Mouse (Mus musculus) lung, embryonic 16.5 days (tissue): ENCODE measurements around the gene Lmna. TPM values are rescaled to one million over a fixed set of nuclear protein-coding genes. Genes with fewer than 3 reads are reported as not detected.

Experiments
- ATAC-seq: fragments of 200-750 bp; cut with Nextera tagmentation; 2 replicates; pipeline ENCODE4 v1.8.0; 2017; ENCODE audit warnings: low read depth, mild to moderate bottlenecking, moderate library complexity
- H3K27ac ChIP-seq: fragments of 300-500 bp; sonication (generic); 2 replicates; pipeline ENCODE4 v1.5.1; 2014; ENCODE audit warnings: mild to moderate bottlenecking, control low read depth, low read length
- H3K27me3 ChIP-seq: fragments of 300-500 bp; sonication (generic); 2 replicates; pipeline ENCODE4 v1.6.1; 2014; ENCODE audit warnings: low read depth, low read length, mixed read lengths; ENCODE audit not compliant: control insufficient read depth, insufficient read depth
- H3K36me3 ChIP-seq: fragments of 300-500 bp; sonication (generic); 2 replicates; pipeline ENCODE4 v1.6.1; 2014; ENCODE audit warnings: low read length; ENCODE audit not compliant: control insufficient read depth, insufficient read depth
- H3K4me1 ChIP-seq: fragments of 300-500 bp; sonication (generic); replicated peaks from 2 replicates; pipeline ENCODE4 v1.6.1; 2014; ENCODE audit warnings: low read length, mixed read lengths; ENCODE audit not compliant: control insufficient read depth, insufficient read depth
- H3K4me2 ChIP-seq: fragments of 300-500 bp; sonication (generic); 2 replicates; pipeline ENCODE4 v1.6.1; 2014; ENCODE audit warnings: low read depth, low read length, control low read depth
- H3K4me3 ChIP-seq: fragments of 300-500 bp; sonication (generic); 2 replicates; pipeline ENCODE4 v1.5.1; 2014; ENCODE audit warnings: mild to moderate bottlenecking, low read length, control low read depth
- H3K9ac ChIP-seq: fragments of 300-500 bp; sonication (generic); 2 replicates; pipeline ENCODE4 v1.6.1; 2014; ENCODE audit warnings: low read length, control low read depth
- H3K9me3 ChIP-seq: fragments of 300-500 bp; sonication (generic); 2 replicates; pipeline ENCODE4 v1.6.1; 2016; ENCODE audit warnings: low read length; ENCODE audit not compliant: control insufficient read depth
- WGBS: fragments of 180-500 bp; shearing (Covaris S2); extraction: QIAGEN DNeasy Blood & Tissue Kit; methylation state at CpG from one replicate; pipeline ENCODE4 v1.1.7; 2014; 5-methylcytosine and 5-hydroxymethylcytosine counted together
- polyA plus RNA-seq: library from polyadenylated mRNA; unstranded; fragments of >200 nt; fragmentation: Nextera tagmentation; extraction: Ambion mirVana; gene quantifications from 2 replicates; pipeline ENCODE4 v1.2.1, GENCODE M21; 2015

Gene Lmna
- polyA plus RNA-seq, 1 experiment from 2014 or later = 150 TPM

DNA sequence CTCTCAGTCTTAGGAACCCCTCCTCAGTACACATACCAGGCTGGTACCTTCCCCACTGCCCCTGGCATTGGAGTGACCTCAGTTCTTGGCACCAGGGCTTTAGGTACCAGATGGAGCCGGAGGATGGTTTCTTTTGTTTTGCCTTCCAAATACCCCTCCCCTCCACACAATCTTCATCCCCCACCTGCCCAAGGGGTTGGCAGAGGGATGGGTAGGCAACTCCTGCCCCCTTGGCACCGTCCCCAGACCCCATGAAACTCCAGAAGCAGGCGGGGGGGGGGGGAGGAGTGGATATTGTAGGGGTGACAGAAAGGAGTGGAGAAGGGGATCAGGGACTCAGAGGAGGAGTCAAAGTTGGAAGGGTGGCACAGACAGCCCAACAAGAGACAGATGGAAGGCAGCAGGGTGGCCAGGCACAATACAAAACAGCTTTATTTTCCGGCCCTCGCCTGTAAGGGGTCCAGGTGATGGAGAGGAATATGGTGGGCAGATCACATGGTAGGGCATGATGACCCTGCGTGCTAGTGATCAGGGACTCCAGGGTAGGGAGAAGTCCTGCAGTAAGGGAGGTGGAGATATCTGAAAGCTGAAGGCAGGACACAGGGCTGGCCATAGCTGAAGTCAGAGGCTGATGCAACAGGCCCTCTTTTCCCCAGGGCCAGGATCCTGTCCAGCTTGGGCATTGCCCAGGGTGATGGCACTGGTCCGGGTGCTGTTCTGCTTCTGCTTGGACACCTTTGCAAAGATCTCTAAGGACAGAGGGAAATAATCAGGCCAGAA, 32.1 kb upstream of the Lmna start:
- peaks cover 12% of the 10 kb centered on the region for H3K4me1 ChIP-seq
- H3K27ac ChIP-seq = no peak overlapping the region

DNA sequence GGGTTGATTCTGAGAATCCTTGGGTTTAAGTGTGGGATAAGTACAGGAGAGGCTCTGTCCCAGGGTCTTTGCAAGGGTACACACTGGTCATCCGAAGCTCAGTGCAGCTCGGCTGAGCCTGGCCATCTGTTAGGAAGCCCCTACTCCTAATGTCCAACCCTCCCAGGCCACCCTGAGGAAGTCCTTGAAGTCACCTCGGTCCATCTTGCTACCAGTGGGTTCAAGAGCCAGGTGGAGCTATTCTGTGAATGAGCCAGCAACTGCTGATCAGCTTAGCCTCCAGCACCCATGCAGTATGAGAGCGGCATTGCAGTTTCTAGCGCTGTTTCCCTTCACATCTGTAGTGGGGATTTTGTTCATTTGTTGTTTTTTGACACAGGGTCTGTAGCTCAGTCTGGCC, 30.3 kb upstream of the Lmna start:
- peaks cover 30% of the 10 kb centered on the region for H3K4me1 ChIP-seq
- no peak overlapping the region for H3K27ac ChIP-seq
- peaks cover 17% of the 10 kb centered on the region for H3K36me3 ChIP-seq
- 60% methylated on average over 5 of the region's 5 CpGs for WGBS
- H3K27me3 ChIP-seq = no peaks in the 10 kb centered on the region
- H3K9ac ChIP-seq = no peak overlapping the region; the same call in 1 of the 2 replicates
- no peak overlapping the region for H3K4me2 ChIP-seq
- no peaks in the 10 kb centered on the region for H3K9me3 ChIP-seq
- no peak overlapping the region for H3K4me3 ChIP-seq
- no peak for ATAC-seq

More for the DNA sequence above, 32.1 kb upstream of the Lmna start:
- 65% methylated on average over 6 of the region's 7 CpGs for WGBS
- no peak overlapping the region for H3K9ac ChIP-seq
- no peaks in the 10 kb centered on the region for H3K27me3 ChIP-seq
- ATAC-seq = no peak
- peaks cover 12% of the 10 kb centered on the region for H3K36me3 ChIP-seq
- H3K4me3 ChIP-seq = no peak overlapping the region
- H3K9me3 ChIP-seq = no peaks in the 10 kb centered on the region
- no peak overlapping the region for H3K4me2 ChIP-seq

DNA sequence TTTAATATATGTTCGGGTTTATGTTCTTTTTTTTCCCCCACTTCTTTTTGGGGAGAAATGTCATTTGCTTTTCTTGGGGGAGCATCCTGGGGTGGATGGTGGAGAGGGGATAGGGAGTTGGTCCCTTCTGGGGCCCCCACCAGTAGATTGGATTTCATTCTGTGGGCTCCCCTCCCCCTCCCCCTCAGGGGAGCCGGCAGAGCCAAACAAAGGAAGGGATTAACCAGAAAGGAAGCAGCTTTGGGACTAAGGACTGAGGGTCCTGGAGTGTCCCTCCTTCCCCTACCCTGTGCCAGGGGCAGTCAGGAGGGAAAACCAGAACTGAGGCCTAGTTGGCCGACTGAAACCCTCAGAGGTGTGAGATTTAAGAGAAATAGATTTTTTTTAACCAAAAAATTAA, 29.6 kb upstream of the Lmna start:
- Histone ChIP-seq H3K4me3 (no peak overlapping the region), H3K27me3 (no peaks in the 10 kb centered on the region), H3K9me3 (no peaks in the 10 kb centered on the region), H3K4me2 (no peak overlapping the region), H3K4me1 (peaks cover 37% of the 10 kb centered on the region), H3K36me3 (peaks cover 17% of the 10 kb centered on the region), H3K27ac (no peak overlapping the region), H3K9ac (no peak overlapping the region)
- WGBS = 28% methylated on average over 3 of the region's 3 CpGs
- no peak for ATAC-seq

- Histone ChIP-seq H3K36me3 (peaks cover 17% of the 10 kb centered on the region), H3K27ac (no peak overlapping the region), H3K4me2 (no peak overlapping the region), H3K9ac (no peak overlapping the region), H3K9me3 (no peaks in the 10 kb centered on the region), H3K4me3 (no peak overlapping the region), H3K4me1 (peaks cover 45% of the 10 kb centered on the region), H3K27me3 (no peaks in the 10 kb centered on the region)
- 53% methylated on average over 9 of the region's 9 CpGs for WGBS
- no peak for ATAC-seq
Observed at GRCm38 (mm10) chr3:88538271-88539145, 28.8 kb upstream of the Lmna start.

DNA sequence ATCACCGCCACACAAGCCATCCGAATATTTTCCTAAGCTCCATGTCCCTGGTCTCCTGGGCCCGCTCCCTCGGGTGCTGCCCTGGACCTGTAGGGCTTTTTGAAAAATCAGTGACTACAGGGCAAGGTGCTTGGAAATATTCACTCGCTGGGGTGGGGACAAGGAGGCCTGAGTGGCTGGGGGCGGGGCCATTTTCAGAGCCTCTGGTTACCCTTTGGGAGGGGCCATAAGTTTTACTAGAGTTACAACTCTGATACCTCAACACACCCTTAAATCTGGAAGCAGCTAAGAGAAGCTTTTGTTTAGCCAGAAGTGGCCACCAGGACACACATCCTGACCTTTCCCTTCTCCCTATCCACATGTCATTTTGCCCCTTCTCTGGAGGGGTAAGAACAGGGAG, 27.4 kb upstream of the Lmna start:
- H3K4me2 ChIP-seq = peak overlapping the region; percentile 65; the same call in 1 of the 2 replicates
- H3K9ac ChIP-seq = peak overlapping the region; percentile 54
- H3K27me3 ChIP-seq = no peaks in the 10 kb centered on the region
- 64% methylated on average over 6 of the region's 6 CpGs for WGBS
- peak overlapping the region; percentile 38; the same call in 1 of the 2 replicates for H3K4me3 ChIP-seq
- peaks cover 45% of the 10 kb centered on the region for H3K4me1 ChIP-seq
- peaks cover 17% of the 10 kb centered on the region for H3K36me3 ChIP-seq
- peak overlapping the region; percentile 66 for H3K27ac ChIP-seq
- H3K9me3 ChIP-seq = no peaks in the 10 kb centered on the region
- ATAC-seq = peak; percentile 3; the same call in 1 of the 2 replicates

- Histone ChIP-seq H3K9ac (peak overlapping the region; percentile 54), H3K4me3 (peak overlapping the region; percentile 38), H3K27me3 (no peaks in the 10 kb centered on the region), H3K36me3 (peaks cover 17% of the 10 kb centered on the region), H3K9me3 (no peaks in the 10 kb centered on the region), H3K27ac (peak overlapping the region; percentile 66), H3K4me2 (peak overlapping the region; percentile 65), H3K4me1 (peaks cover 45% of the 10 kb centered on the region)
- peak; percentile 48 for ATAC-seq
- whole genome bisulfite sequencing = 4% methylated on average over 64 of the region's 64 CpGs
Observed at GRCm38 (mm10) chr3:88536103-88536930, 26.6 kb upstream of the Lmna start.

- peak overlapping the region; percentile 65 for H3K4me2 ChIP-seq
- peaks cover 43% of the 10 kb centered on the region for H3K4me1 ChIP-seq
- peak overlapping the region; percentile 23; the same call in 1 of the 2 replicates for H3K27ac ChIP-seq
- no peak for ATAC-seq
- H3K9me3 ChIP-seq = no peaks in the 10 kb centered on the region
- WGBS = 48% methylated on average over 4 of the region's 4 CpGs
- H3K4me3 ChIP-seq = 0 out of 2 replicates have a peak overlapping the region, but pooled peaks have one; percentile 2
- H3K27me3 ChIP-seq = no peaks in the 10 kb centered on the region
- peaks cover 17% of the 10 kb centered on the region for H3K36me3 ChIP-seq
- H3K9ac ChIP-seq = peak overlapping the region; percentile 54
Observed at GRCm38 (mm10) chr3:88535527-88535926, 25.8 kb upstream of the Lmna start.

DNA sequence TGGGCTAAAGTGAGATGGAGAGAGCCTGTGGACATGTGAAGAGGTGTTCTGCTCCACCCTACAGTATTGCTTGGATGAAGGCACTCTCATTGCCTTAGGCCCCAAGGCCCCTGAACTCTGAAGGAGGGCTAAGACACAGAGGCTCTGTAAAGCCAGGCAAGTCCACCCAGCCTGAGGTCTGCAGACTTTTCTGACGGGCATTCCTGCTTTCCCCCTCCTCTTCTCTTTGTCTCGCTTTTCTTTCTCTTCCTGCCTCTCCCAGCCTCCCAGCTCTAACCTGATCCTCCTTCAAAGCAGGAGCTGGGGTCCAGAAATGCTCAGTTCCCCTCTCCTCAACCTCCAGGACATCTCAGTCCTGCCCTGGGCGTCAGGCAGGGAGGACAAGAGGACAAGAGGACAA, 25.2 kb upstream of the Lmna start:
- Histone ChIP-seq H3K4me1 (peaks cover 44% of the 10 kb centered on the region), H3K36me3 (peaks cover 13% of the 10 kb centered on the region), H3K4me2 (peak overlapping the region; percentile 65), H3K9me3 (no peaks in the 10 kb centered on the region), H3K4me3 (peak overlapping the region; percentile 74; the same call in 1 of the 2 replicates), H3K27ac (no peak overlapping the region), H3K27me3 (no peaks in the 10 kb centered on the region), H3K9ac (no peak overlapping the region; the same call in none of the 2 replicates)
- no peak for ATAC-seq
- WGBS = 29% methylated on average over 3 of the region's 3 CpGs
